Mouse (Mus musculus): ENCODE data around the gene Clptm1. TPM values are rescaled to one million over a fixed set of nuclear protein-coding genes. Genes with fewer than 3 reads are reported as not detected.

Gene Clptm1
- 112 and 115 TPM in 2 replicates for polyA plus RNA-seq (2016; fragmentation: Nextera tagmentation; extraction: Ambion mirVana)

- no peaks in the 10 kb centered on the region for H3K27me3 ChIP-seq
- ATAC-seq (ENCODE audit: low FRiP score), result peak; percentile 83
- H3K27ac ChIP-seq, result peak within 1 kb of the TSS; percentile 93
- H3K4me3 ChIP-seq, result peak within 1 kb of the TSS; percentile 100
- WGBS, result under 1% methylated on average over 63 of the region's 63 CpGs
- H3K4me1 ChIP-seq, result peaks cover 21% of the 10 kb centered on the region
- no peaks in the 10 kb centered on the region for H3K36me3 ChIP-seq
- H3K9me3 ChIP-seq (replicated peaks), result no peaks in the 10 kb centered on the region
- peak within 1 kb of the TSS; percentile 98 for H3K9ac ChIP-seq
- peak within 1 kb of the TSS; percentile 85 for H3K4me2 ChIP-seq (replicated peaks)
These were observed at the start of gene Clptm1 for GRCm38 (mm10) chr7:19664955-19665841. Gene Clptm1 (minus strand): TSS chr7:19665033.

- H3K27ac ChIP-seq, result no peak overlapping the region
- WGBS, result 88% methylated on average over 9 of the region's 9 CpGs
- H3K27me3 ChIP-seq, result no peaks in the 10 kb centered on the region
- H3K4me2 ChIP-seq (replicated peaks), result no peak overlapping the region
- peaks cover 24% of the 10 kb centered on the region for H3K4me1 ChIP-seq
- H3K4me3 ChIP-seq, result no peak overlapping the region
- peaks cover 46% of the 10 kb centered on the region for H3K36me3 ChIP-seq
- no peak for ATAC-seq (ENCODE audit: low FRiP score)
- H3K9ac ChIP-seq, result no peak overlapping the region
- H3K9me3 ChIP-seq (replicated peaks), result no peaks in the 10 kb centered on the region
These were observed 48.8 kb upstream of the Clptm1 start for GRCm38 (mm10) chr7:19713598-19713997.

DNA sequence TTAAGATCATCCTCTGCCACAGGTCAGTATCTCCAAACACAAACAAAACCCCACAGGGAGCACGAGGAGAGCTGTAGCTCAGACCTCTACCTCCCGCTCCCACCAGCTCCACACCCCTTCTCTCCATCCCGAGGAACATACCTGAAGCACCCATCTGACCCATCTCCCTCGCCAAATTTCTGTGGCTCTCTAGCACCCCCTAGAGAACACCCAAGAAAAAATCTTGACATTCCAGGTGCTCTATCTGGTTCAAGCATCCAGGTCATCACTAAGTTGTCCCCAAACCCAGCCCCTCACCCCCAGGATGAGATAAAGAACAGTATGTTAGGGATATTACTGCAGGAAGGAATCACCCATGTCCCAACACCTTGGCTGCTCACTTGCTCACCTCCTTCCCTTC, 48.4 kb upstream of the Clptm1 start:
- Histone ChIP-seq H3K27me3 (no peaks in the 10 kb centered on the region), H3K4me2 (replicated peaks) (no peak overlapping the region), H3K4me3 (no peak overlapping the region), H3K36me3 (peaks cover 46% of the 10 kb centered on the region), H3K9me3 (replicated peaks) (no peaks in the 10 kb centered on the region), H3K9ac (no peak overlapping the region), H3K4me1 (peaks cover 24% of the 10 kb centered on the region), H3K27ac (no peak overlapping the region)
- no peak for ATAC-seq (ENCODE audit: low FRiP score)
- 52% methylated on average over 4 of the region's 4 CpGs for WGBS

- Histone ChIP-seq H3K9ac (no peak overlapping the region), H3K36me3 (peaks cover 51% of the 10 kb centered on the region), H3K27ac (no peak overlapping the region), H3K4me3 (no peak overlapping the region), H3K4me1 (peaks cover 24% of the 10 kb centered on the region), H3K27me3 (no peaks in the 10 kb centered on the region), H3K9me3 (replicated peaks) (no peaks in the 10 kb centered on the region), H3K4me2 (replicated peaks) (no peak overlapping the region)
- ATAC-seq (ENCODE audit: low FRiP score), result no peak
- WGBS, result 83% methylated on average over 4 of the region's 4 CpGs
These were observed 47.6 kb upstream of the Clptm1 start for GRCm38 (mm10) chr7:19712414-19712813.

- no peaks in the 10 kb centered on the region for H3K9me3 ChIP-seq (replicated peaks)
- H3K4me3 ChIP-seq, result no peak overlapping the region
- ATAC-seq (ENCODE audit: low FRiP score), result no peak
- 93% methylated on average over 10 of the region's 10 CpGs for WGBS
- peaks cover 59% of the 10 kb centered on the region for H3K36me3 ChIP-seq
- peaks cover 17% of the 10 kb centered on the region for H3K4me1 ChIP-seq
- H3K4me2 ChIP-seq (replicated peaks), result no peak overlapping the region
- H3K27me3 ChIP-seq, result no peaks in the 10 kb centered on the region
- H3K27ac ChIP-seq, result no peak overlapping the region
- no peak overlapping the region for H3K9ac ChIP-seq
These were observed 45.8 kb upstream of the Clptm1 start for GRCm38 (mm10) chr7:19710650-19711049.

- no peak overlapping the region for H3K27ac ChIP-seq
- ATAC-seq (ENCODE audit: low FRiP score), result no peak
- no peak overlapping the region for H3K4me2 ChIP-seq (replicated peaks)
- no peak overlapping the region for H3K4me3 ChIP-seq
- H3K9me3 ChIP-seq (replicated peaks), result no peaks in the 10 kb centered on the region
- 93% methylated on average over 7 of the region's 7 CpGs for WGBS
- H3K36me3 ChIP-seq, result peaks cover 51% of the 10 kb centered on the region
- H3K9ac ChIP-seq, result no peak overlapping the region
- H3K4me1 ChIP-seq, result peaks cover 4% of the 10 kb centered on the region; the same call in 1 of the 2 replicates
- H3K27me3 ChIP-seq, result no peaks in the 10 kb centered on the region
These were observed 40.4 kb upstream of the Clptm1 start for GRCm38 (mm10) chr7:19705271-19705670.

GRCm38 (mm10) chr7:19704475-19704874, 39.6 kb upstream of the Clptm1 start:
- Histone ChIP-seq H3K36me3 (peaks cover 45% of the 10 kb centered on the region), H3K4me1 (peaks cover 5% of the 10 kb centered on the region), H3K4me2 (replicated peaks) (no peak overlapping the region), H3K27me3 (no peaks in the 10 kb centered on the region), H3K9ac (no peak overlapping the region), H3K4me3 (no peak overlapping the region), H3K9me3 (replicated peaks) (no peaks in the 10 kb centered on the region), H3K27ac (no peak overlapping the region)
- no peak for ATAC-seq (ENCODE audit: low FRiP score)
- 95% methylated on average over 4 of the region's 4 CpGs for WGBS

- Histone ChIP-seq H3K9ac (no peak overlapping the region), H3K36me3 (peaks cover 33% of the 10 kb centered on the region), H3K4me2 (replicated peaks) (no peak overlapping the region), H3K27ac (no peak overlapping the region), H3K9me3 (replicated peaks) (no peaks in the 10 kb centered on the region), H3K27me3 (no peaks in the 10 kb centered on the region), H3K4me1 (peaks cover 20% of the 10 kb centered on the region), H3K4me3 (no peak overlapping the region)
- 96% methylated on average over 16 of the region's 16 CpGs for WGBS
- no peak for ATAC-seq (ENCODE audit: low FRiP score)
These were observed 38.2 kb upstream of the Clptm1 start for GRCm38 (mm10) chr7:19702859-19703555.

- peaks cover 21% of the 10 kb centered on the region for H3K4me1 ChIP-seq
- peaks cover 24% of the 10 kb centered on the region for H3K36me3 ChIP-seq
- 29% methylated on average over 22 of the region's 22 CpGs for WGBS
- 0 out of 2 replicates have a peak, but pooled peaks have one; percentile 39 for ATAC-seq (ENCODE audit: low FRiP score)
- no peaks in the 10 kb centered on the region for H3K27me3 ChIP-seq
- 0 out of 2 replicates have a peak overlapping the region, but pooled peaks have one; percentile 57 for H3K27ac ChIP-seq
- H3K4me3 ChIP-seq, result no peak overlapping the region
- 0 out of 2 replicates have a peak overlapping the region, but pooled peaks have one; percentile 7 for H3K4me2 ChIP-seq (replicated peaks)
- peaks cover 8% of the 10 kb centered on the region; the same call in 1 of the 2 replicates for H3K9me3 ChIP-seq (replicated peaks)
- H3K9ac ChIP-seq, result 0 out of 2 replicates have a peak overlapping the region, but pooled peaks have one; percentile 13
These were observed 36.4 kb upstream of the Clptm1 start for GRCm38 (mm10) chr7:19701069-19701761.

- no peak for ATAC-seq (ENCODE audit: low FRiP score)
- Histone ChIP-seq H3K27ac (no peak overlapping the region; the same call in 1 of the 2 replicates), H3K36me3 (peaks cover 23% of the 10 kb centered on the region; the same call in 1 of the 2 replicates), H3K27me3 (no peaks in the 10 kb centered on the region), H3K4me3 (no peak overlapping the region), H3K9me3 (replicated peaks) (peaks cover 8% of the 10 kb centered on the region; the same call in 1 of the 2 replicates), H3K4me2 (replicated peaks) (0 out of 2 replicates have a peak overlapping the region, but pooled peaks have one; percentile 7), H3K9ac (no peak overlapping the region), H3K4me1 (peaks cover 21% of the 10 kb centered on the region)
- 60% methylated on average over 12 of the region's 12 CpGs for WGBS
These were observed 35.7 kb upstream of the Clptm1 start for GRCm38 (mm10) chr7:19700299-19701068.

DNA sequence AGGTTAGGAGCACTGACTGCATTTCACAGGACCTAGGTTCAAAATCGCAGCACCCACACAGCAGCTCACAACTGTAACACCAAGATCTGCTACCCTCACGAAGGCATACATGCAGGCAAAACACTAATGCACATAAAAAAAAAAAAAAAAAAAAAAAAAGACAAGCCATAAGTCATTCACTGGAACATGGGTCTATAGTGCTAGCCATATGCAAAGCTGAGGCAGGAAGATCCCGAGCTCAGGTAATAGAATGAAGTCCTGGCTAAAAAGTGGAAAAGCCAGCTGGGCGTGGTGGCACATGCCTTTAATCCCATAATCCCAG, 35.0 kb upstream of the Clptm1 start:
- ATAC-seq (ENCODE audit: low FRiP score), result no peak
- Histone ChIP-seq H3K4me1 (peaks cover 21% of the 10 kb centered on the region), H3K4me3 (no peak overlapping the region), H3K4me2 (replicated peaks) (no peak overlapping the region), H3K36me3 (peaks cover 23% of the 10 kb centered on the region; the same call in 1 of the 2 replicates), H3K9ac (no peak overlapping the region), H3K27me3 (no peaks in the 10 kb centered on the region), H3K9me3 (replicated peaks) (peaks cover 8% of the 10 kb centered on the region; the same call in 1 of the 2 replicates), H3K27ac (no peak overlapping the region)
- 79% methylated on average over 4 of the region's 4 CpGs for WGBS
